Mouse (Mus musculus): ENCODE data around the gene Agpat2.

Gene Agpat2

DNA sequence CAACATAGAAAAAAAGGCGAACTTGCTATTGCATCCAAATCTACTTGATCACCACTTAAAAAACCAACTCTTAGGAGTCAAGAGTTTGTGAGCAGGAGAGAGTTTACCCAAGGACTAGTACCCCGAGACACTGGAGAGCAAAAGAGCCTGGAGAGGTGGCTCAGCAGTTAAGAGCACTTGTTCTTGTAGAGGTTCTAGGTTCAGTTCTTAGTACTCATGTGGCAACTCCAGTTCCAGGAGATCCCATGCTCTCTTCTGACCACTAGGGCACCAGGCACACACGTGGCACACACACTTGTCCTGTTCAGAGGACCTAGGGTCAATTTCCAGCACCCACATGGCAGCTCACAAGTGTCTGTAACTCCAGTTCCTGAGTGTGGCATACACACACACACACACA, 21.9 kb upstream of the Agpat2 start:
- DNase-seq (ENCODE audit: low spot score) = no peak

DNA sequence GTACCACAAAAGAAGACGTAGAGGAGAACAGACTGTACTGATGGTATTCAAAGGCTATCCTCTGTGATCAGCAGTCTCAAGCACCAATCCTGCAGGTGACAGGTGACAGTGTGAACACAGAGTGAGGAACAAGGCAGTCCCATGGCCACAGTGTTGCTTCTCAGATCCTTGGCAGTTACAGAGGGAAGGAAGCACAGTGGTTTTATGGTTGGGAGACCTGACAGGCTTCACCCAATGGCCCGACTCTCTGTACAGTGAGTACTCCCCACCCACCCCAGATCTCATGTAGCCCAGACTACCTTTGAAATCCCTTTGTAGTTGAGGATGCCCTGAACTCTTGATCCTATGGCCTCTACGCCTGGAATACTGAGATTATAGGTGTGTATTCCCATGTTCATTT, 21.2 kb upstream of the Agpat2 start:
- DNase-seq (ENCODE audit: low spot score) = no peak

DNA sequence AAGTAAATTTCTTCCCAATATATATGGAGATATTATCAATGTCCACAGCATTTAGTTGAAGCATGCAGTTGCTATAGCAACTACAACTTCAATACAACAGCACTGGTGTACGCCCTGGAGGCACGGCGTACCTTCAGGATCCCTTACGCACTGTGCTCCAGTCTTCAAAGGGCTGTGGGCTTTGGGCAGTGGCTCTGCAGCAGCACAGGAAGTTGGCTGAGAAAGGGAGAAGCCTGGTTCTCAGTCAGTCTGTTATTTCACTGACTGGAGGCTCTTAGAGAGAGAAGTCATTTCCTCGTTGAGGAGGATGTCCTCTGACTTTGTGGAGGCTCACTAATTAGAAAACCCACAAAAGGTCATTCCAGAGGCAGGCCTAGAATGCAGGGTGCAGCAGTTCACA, 18.8 kb upstream of the Agpat2 start:
- DNase-seq (ENCODE audit: low spot score) = no peak

DNA sequence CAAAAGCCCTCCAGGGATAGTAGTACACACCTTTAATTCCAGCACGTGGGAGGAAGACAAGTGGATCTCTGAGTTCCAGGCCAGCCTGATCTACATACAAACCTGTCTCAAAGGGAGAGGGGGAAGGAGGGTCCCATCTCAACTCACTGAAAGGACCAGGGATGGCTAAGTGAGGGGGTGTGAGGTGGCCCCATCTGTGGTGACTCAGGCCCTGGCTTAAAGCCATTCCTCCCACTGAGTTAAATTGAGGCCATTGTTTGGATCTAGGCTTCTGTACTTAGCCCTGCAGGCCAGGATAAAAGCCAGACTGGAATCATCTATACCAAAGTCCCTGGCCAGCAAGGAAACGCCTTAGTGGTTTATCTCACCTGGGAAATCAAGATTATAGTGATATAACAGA, 17.0 kb upstream of the Agpat2 start:
- no peak for DNase-seq (ENCODE audit: low spot score)

DNA sequence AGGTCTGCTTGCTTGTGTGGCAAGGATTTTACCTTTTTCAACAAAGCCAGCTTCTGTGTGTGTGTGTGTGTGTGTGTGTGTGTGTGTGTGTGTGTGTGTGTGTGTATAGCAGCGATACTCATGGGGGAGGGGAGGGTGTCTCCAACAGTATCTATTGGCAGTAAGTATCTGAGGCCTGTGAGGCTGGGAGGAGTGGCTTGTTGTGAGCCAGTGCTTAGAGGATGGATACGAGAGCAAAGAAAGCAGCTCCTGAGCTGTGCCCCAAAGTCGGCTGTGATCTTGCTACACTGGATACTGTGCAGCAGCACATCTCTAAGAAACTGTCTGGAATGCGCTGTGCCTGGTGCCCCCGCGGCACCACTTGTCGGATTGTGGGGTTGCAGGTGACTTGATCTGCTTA, 13.7 kb upstream of the Agpat2 start:
- no peak for DNase-seq (ENCODE audit: low spot score)

DNA sequence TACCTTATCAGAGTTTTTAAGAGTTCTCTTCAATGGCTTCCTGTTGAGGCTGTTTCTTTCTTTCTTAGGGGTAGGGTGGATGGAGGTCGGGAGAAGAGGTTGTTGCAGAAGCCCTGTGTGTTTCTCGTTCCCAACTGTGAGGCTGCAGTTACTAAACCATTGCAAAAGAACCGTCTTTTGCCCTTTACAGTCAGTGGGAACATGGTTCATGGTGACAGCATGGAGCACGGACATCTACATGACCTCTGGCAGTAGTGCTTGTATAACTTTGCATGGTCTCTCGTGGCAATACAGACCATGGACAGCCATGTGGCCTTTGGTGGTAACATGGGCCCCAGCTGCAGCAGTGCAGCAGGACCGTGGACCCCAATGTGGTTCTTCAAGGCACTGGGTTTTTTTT, 13.1 kb upstream of the Agpat2 start:
- DNase-seq (ENCODE audit: low spot score) = no peak

DNA sequence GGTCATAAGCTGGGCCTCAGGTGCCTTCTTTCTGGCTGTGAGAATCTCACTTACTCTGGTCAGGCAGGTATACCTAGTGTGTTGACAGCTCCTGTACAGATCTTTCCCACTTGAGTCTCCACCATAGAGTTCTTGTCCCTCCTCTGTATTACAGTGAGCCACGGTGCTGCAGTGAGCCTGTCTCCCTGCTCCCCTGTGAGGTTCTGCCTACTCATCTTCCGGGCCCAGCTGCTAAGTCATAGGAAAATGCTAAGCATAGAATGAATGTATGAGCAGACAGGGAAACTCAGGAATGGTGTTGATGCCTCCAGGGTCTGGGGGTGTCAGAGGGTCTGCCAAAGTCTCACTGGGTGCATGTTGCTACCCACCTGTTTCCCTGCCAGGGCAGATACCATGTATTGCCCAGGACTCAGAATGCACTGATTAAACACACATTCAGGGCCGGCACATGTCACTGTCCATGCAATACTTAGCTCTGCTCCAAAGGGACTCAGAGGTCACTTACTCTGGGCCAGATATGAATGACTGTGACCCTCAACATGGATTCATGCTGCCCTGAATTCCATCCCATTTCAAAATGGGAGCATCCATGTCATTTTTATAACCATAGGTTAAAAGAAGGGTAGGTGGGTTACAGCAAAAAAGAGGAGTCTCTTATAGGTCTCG, 11.4 kb upstream of the Agpat2 start:
- no peak for DNase-seq (ENCODE audit: low spot score)

DNA sequence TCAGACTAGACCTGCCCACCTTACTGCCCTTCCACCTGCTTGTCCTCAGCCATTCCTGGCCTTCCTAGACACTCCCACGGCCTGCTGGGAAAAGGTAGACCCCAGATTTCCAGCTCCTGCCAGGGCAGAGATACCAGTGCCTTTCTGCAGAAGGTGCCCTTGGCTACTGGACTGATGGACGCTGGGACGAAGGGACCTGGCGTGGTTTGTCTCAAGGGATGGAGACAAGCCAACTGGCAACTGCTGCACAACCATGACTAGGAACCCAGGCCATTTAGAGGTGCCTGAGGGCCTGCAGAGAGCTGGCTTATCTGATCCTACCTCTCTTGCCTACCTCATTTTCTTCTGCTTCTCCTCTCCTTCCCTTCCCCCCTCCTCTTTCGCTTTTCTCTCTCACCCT, 10.7 kb upstream of the Agpat2 start:
- DNase-seq (ENCODE audit: low spot score) = no peak

DNA sequence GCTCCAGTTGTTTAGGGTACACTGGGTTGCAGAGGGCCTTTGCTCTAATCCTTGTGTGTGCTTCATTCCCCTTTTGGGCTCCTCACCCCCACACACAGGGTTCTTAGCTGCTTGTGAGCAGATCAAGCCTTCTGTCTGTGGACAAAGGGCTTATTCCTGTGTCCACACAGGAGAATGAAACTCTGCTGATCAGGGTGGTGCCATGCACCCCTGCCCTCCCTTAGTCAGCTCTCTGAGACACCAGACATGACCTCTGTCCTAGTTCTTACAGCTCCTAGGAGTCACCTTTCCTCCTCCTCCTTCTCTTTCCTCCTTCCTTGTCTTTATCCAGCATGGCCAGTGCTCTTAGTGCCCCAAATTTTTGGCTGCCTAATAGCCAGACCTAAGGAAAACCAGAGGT, 7.7 kb upstream of the Agpat2 start:
- DNase-seq (ENCODE audit: low spot score) = no peak

DNA sequence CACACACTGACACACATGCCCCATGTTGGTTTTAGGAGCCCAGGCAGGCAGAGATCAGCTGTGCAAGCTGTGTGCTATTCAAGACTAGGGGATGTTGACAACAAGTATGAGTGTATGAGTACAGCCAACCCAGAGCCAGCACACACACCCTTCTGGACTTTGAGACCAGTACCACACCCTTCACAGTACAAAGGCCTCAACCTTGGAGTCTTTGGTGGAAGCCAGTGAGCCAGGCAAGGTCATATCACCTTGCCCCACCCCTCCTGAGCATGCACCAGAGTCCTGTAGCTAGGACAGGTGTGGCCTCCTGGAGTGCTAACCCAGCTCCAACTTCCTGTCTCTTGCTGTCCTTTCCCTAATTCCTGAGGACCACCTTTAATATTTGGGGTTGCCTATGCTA, 6.8 kb upstream of the Agpat2 start:
- DNase-seq (ENCODE audit: low spot score) = no peak

DNA sequence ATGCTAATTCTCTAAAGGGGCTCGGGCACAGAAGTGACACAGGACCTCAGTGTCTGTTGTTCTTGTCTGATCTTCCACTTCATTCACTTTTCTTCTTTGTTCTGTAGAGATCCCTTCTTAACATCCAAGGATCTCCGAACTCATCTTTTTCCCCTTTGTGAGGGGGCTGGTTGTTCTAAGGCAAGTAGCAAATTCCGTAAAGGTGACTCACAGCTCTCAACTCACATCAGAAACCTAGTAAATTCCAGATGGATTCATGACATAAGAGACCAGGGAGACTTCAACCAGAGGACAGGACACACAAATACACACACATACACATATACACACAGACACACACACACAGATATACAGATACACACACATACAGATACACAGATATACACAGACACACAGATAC, 6.3 kb upstream of the Agpat2 start:
- no peak for DNase-seq (ENCODE audit: low spot score)

DNA sequence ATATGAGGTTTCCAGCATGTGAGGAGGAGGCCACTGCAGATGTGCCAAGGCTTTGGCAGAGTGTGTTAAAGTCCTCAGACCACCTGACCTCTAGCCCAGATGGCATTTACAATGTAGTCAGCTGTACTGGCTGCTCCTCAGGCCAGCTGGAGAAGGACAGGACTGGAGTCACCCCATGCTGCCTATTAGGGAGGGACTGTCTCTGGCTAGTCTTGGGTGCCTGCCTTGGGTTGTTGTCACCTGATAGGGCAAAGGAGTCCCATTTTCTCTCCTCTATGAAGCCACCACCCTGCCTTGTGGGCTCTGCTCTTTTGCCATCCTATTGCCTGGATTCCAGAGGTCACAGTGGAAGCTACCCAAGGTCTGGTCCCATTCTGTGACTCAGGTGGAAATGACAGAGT, 5.0 kb upstream of the Agpat2 start:
- no peak for DNase-seq (ENCODE audit: low spot score)

DNA sequence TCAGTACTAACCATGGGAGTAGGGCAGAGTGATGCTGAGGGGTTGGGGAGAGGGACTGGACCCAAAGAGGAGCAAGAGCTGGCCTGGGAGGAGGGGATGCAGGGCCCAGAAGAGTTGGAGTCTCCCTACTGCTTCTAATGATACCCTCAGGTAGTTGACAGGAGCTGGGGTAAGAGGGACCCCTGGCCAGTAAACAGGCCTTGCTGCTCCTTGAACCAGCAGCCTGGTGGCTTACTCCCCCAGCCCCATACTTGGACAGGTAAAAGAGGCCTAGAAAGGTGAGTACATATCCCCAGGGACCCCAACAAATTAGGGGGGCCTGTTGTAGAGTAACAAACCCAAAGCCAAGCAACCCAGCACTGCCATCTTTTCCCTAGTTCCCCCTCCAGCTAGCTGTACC, 4.6 kb upstream of the Agpat2 start:
- DNase-seq (ENCODE audit: low spot score) = no peak

DNA sequence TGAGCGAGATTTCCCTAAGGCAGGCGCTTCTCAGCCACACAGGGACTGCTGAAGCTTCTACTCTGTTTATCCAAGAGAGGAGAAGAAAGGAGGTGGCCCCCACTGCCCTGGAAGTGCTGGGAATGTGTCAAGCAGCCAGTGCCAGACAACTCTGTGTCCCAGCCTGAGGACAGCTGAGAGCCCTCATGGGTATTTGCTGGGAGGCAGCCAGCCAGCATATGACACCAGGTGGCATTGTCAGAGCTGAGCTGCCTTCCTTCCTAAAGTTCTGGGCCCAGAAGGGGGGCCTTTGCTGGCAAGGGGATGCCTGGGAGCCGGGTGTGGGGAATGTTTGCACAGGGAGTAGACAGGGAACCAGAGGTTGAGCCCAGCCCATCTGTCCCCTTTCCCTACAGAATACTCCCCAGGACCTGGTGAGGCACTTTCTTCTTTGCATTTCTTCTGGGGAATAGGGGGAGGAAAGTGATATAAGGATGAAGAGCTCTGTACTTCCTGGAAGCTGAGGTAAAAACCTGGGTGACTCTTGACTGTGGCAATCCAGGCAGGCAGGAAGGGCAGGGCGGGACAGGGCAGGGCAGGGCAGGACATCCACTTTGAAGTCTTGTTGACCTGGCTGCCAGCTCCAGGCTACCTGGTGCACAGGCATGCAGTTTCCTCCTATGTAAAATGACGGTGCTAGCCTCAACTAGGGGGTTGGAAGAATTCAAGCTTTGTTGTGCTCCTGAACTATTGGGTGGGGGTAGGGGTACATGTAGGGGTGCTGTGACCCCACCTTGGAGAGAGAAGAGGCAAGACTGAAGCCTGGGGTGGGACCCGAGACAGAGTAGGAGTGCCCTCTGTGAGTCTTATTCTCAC, 3.1 kb upstream of the Agpat2 start:
- no peak for DNase-seq (ENCODE audit: low spot score)

DNA sequence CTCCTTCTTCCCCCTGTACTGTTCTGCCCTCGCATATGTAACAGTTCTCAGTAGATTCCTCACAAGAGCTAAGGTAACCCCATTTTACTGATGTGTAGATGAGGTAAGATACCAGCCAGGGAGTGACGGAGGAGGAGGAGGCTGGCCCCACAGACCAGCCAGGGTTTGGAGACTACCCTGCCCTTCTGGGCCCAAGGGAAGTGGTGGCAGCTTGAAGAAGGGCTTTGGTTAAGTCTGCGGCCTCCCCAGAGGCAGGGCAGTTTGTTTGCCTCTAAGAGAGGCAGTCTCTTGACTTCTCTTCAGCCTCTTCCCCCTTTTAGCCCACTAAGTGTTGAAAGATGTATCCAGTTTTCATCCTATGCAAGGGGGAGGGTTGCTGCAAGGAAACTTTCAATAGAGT, 2.4 kb upstream of the Agpat2 start:
- DNase-seq (ENCODE audit: low spot score) = no peak

DNA sequence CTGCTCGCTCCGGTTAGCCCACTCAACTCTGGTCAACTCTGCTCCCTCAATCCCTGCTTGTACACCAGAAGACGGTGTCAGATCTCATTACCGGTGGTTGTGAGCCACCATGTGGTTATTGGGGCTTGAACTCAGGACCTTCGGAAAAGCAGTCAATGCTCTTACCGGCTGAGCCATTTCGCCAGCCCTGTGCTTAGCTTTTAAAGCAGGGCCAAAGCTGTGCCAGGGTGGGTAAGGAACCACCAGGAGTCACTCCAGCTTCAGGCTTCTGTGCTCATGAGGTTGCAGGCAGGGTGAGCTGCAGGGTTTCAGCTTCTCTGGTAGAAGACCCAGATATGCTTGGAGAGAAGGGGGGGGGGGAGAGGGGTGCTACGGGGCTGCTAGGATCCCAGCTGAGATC, 1.1 kb upstream of the Agpat2 start:
- no peak for DNase-seq (ENCODE audit: low spot score)

DNA sequence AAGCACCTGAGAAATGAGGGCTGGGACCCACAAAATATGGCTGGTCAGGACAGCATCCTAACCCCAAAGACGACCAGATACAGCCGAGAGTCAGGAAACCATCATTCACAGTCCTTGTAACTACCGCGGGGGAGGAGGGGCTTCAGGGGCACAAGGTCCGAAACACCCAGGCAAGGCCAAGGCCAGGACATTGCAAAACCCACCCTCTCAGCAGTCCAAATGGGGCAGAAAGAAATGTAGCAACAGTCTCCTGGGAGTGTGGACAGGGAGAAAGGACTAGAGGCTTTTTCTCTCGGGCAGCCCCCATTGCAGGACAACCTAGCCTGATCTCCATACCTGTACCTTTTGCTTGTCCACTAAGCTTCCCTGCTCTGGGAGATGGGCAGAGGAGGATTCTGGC, 1.1 kb downstream of the Agpat2 start:
- no peak for DNase-seq (ENCODE audit: low spot score)

DNA sequence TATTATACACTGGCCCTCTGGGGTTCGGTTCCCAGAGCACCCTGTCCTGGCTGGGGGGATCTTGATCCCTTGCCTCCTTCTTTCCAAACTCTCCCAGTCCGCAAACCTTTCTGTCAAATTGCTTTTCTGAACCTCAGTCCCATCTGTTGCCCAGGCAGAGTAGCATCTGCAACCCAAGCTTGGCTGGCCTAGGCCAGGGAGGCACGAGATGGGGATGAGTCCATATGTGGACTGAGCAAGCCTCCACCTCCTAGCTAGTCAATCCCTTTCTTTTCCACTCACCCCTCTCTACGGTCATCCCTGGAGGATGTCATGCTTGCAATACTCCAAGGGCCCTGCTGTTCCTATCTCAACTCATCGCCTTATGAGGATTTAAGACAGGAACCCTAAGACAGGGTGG, 1.6 kb downstream of the Agpat2 start:
- no peak for DNase-seq (ENCODE audit: low spot score)

DNA sequence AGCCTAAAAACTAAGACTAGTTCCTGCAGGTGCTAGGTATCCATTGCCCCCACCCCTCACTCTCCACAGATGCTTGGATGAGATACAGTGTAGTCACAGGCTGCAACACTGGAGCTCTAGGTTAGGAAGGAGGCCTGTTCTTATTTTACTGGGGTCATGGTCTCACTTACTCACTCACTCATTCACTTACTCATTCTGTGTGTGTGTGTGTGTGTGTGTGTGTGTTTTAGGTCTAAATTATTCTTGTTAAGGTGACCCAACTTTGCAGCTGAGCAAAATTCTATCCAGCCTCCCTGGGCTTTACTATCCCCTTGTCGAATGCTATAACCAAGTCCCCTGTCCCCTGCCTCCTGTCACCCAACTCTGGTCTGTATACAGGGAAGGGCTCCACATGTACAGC, 2.6 kb downstream of the Agpat2 start:
- no peak for DNase-seq (ENCODE audit: low spot score)

DNA sequence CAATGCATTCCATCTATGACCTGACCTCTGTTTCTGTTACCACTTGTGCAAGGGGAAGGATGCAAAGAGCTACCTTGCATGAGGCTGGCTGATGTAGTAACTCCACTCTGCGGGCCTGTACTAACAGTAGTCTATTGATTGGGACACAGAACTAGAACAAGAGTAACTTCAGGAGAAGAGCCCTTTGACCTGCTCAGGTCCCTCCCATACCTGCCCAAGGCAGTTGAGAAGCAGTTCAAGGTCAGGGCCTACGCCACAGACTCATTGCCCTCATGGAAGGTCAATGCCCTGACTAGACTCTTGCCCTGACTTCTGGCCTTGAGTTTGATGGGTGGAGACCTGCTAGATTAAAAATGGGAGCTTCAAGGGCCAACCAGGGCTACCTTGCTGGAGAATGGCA, 3.6 kb downstream of the Agpat2 start:
- DNase-seq (ENCODE audit: low spot score) = no peak

DNA sequence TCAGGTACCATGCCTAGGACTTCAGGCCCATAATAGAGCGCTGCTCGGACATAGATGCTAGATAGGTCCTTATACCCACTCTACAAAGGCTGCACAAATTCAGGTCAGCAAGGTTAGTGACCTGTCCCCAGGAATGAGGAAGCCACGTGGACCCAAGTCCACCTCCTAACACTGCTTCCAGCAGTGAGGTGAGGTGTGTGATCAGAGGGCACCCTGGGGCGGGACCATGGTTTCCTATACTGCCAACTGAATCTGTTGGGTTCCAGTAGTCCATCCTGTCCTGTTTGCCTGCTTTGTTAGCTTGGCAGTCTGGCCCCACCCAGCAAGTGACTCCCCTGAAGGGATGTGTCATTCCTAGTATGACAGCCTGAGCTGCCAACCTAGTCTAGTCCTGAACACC, 4.3 kb downstream of the Agpat2 start:
- DNase-seq (ENCODE audit: low spot score) = no peak

DNA sequence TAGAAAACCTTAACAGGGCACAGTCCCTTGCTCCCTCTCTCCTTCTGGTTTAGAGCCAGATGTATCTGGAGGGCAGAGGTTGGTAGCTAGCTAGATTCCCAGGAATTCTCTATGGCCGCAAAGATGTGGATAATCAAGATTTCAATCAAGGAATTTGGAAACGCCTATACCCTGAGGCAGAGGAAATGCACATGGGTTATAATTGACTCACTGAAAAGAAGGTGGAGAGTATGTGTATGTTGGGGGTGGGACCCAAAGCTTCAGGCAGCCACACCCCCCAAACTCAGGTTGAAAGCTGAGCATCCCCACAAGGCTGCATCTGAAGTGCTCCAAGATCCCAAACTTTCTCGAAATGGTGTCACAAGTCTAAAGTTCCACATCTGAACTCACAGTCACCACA, 5.8 kb downstream of the Agpat2 start:
- DNase-seq (ENCODE audit: low spot score) = no peak

DNA sequence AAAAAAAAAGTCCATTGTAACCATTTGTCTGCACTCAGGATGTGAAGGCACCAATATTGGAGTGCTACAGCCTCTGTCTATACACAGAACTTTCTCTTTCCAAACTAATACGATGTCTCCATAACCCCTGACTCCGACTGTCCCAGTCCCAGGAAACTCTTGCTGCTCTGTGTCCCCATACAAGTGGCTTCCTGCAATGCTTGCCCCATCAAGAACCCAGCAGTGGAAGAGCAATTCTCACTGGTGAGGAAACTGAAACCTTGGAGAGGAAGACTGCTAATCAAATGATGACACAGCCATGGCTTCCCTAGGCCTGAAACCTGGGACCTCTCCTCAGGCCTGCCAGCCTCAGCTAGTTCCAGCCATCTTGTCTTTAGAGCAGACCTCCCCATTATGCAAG, 6.4 kb downstream of the Agpat2 start:
- DNase-seq (ENCODE audit: low spot score) = no peak

DNA sequence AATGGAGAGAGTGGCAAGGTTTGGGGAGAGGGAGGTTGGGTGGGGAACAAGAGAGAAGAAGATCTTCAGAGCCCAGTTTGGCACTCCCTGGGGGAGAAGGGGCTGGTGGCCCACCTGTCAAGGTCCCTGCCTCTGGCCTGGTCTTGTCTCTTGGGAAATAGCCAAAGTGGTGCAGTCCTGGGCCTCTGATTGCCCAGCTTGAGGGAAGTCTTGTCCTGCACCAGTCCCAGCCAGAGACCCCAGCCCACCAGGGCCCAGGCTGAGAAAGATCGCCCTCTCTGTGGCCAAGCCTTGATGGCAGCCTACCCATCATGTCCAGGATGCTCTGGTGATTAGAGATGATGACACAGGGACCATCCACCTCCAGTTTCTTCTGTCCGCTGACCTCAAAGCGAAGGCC, 7.3 kb downstream of the Agpat2 start:
- DNase-seq (ENCODE audit: low spot score) = no peak
